Mouse (Mus musculus) cerebral cortex, adult 2 months (tissue): Measurements from ENCODE around the gene Stk25.

Experiments used
- WGBS: fragments of 180-500 bp; shearing (Covaris S2); methylation state at CpG from one replicate; pipeline ENCODE4 v1.1.7; 2018; 5-methylcytosine and 5-hydroxymethylcytosine counted together

Gene Stk25

DNA sequence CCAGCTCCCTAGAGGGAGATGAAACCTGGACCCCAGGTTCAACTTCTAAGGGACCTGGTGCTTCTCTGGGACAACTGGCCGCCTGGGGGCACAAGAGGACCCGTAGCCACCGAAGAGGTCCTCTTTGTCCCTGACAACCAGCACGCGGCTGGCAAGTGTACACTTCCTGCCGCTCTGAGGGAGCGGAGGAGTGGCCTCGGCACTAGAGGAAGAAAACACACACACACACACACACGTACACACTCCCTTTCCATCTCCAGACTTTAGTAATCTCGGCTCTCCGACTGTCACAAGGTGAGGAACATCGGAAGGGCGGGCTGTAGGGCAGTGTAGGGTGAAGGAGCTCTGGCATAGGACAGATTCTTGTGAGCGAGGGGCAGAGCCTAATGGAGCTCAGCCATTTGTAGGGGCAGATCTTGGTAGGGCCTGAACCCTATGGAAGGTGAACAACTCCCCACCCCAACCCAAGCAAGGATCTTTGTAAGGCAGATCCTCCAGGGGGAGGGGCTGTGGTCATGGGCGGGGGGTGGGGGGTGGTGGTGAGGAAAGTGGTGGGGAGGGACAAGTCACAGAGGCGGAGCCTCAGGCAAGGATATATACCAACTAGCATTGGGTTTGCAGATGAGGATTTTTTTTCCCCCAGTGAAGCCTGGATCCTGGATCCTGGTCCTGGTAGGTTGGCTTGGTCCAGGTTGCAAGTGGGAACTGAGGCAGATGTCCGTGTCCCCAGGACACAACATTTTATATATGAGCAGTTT lies 10.5 kb upstream of the Stk25 start:
- 14% methylated on average over 17 of the region's 17 CpGs for WGBS

DNA sequence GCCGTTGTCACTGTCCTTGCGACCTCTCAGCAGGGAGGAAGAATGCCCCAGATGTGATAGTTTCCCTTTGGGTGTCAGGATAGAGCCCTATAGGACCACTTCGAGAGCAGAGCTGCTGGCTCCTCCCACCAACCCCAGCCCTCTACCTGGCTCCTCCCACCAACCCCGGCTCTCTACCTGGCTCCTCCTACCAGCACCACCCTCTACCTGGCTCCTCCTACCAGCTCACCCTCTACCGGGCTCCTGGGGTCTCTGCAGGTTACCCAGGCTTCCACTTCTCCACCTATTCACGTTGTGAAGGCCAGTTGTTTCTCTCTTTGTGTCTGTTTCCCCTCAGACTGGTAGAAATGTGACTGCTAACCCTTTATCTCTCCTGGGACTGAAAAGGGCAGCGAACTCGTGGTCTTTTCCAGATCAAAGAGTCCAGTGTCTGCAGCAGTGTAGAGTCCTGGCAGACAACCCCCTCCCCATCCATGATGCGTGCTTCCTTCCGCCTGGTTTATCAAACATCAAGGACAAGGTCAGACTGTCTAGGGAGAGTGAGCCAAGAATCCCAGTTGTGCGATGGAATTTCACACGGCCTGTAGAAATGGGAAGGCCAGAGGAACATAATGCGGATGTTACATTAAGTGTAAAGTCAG lies 9.4 kb upstream of the Stk25 start:
- 45% methylated on average over 13 of the region's 13 CpGs for WGBS

DNA sequence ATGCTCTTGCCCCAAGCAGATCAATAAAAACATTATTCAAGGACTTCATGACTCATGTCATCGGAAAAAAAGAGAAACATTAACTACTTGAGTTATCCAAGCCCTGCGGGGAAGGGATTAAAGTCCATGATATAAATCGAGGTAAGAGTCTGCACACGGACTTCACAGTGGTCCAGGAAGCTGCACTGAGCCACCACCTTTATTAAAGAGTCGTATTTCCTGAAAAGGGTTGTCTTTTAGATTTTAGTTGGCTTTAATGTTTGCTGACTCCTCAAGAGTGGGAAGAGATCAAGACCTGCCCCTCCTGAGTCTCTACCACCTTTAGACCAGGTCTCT lies 1.5 kb downstream of the Stk25 start:
- 91% methylated on average over 5 of the region's 5 CpGs for WGBS

DNA sequence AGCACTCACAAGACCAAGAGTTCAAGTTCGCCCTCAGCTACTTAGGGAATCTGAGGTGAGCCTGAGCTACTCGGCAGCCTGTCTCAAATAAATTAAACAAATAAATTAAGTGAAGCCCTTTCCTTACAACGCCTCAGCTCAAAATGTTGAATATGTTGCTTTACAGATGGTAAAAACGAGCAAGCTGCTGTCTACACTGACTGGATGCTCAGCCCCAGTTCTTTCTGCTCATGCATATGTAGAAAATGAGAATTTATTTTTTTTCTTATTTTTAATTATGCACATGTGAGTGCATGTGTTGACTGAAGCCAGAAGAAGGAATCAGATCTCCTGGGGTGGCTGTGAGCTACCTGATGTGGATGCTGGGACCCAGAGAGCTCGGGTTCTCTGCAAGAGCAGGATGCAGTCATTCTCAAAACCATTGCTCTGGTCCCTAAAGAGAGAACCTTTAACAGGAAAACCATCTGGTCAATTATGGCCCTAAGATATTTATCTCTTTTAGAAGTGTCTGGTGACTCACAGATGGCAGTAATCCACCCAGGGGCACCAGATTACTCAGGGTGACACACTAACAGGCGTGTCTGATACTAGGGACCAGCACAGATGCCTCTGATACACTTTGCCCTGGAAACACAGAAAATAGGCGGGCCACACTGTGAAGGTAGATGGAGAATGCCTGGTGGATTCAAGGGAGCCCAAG lies 2.0 kb downstream of the Stk25 start:
- 78% methylated on average over 7 of the region's 7 CpGs for WGBS

DNA sequence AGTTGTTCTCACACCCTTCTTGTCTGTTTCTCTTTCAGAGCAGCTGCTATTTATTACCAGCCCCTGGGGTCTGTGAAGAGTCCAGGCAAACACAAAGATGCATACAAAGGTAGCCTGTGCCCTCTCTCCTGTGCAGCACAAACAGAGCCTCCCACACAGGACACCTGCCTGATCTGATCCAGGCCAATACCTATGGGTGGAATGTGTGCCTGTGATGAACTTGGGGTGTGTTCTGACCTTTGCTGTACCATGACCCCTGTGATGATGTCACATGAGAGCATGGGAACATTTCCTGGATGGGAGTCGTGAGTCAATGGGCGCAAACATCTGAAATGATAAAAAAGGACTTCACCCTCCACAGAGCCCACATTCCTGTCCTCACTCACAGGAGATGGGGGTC lies 3.7 kb downstream of the Stk25 start:
- 89% methylated on average over 2 of the region's 2 CpGs for WGBS

DNA sequence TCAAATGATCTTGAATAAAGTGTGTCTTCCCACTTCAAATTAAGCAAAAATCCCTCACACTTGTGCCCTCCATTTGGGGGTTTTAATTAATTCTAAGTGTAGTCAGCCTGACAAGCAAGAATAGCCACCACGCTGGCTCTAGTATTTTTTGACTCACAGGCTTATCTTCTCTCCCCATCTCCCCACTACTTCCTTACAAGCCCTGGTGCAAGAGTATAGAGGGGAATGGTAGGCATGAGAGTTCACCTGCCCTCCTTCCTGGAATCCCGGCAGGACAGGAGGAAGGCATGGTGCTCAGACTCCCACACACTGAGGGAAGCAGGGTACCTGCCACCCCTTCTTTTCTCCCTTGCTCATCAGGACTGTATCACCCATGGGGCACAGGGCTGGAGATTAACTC lies 4.2 kb downstream of the Stk25 start:
- WGBS: 45% methylated on average over 2 of the region's 2 CpGs

DNA sequence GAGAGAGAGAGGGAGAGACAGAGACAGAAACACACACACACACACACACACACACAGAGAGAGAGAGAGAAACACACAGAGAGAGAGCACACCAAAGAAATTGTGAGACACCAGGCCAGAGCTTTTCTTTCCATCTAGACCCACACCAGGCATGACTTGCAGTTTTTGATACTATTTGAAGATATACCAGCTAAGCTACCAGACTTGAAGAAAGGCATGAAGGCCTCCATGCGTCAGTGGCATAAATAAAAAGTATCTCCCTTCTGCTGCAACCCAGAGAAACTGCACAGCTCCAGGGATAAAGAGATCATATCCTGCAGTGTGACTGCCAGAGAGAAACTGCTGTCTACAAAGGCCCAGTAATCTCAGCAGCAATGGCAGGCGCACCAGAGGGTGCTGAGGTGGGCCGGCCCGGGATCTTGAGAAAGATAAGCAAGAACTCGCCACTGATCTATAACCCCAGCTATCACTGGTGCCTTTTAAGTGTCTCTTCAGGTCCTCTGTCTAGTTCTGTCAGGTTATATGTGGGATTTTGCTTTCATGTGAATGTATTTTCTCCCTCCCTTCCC lies 8.8 kb downstream of the Stk25 start:
- WGBS: 77% methylated on average over 5 of the region's 5 CpGs

DNA sequence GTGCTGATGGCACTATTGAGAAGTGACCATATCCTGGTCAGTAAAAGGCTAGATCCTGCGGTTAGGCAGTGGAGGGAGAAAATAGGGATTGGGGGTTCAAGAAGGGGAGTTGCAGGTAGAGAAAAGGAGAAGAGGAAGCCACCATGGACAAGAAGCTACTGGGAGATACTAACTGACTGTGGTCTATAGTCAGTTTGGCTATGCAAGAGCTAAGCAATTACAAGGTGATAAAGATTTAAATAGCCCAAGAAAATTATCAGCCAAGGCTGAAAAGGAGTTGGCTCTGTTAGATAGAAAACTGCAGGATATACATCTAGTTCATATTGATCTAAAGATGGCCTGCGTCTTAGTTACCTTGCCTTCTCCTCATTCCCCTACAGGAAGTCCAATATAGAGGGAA lies 15.8 kb downstream of the Stk25 start:
- 97% methylated on average over 2 of the region's 2 CpGs for WGBS

DNA sequence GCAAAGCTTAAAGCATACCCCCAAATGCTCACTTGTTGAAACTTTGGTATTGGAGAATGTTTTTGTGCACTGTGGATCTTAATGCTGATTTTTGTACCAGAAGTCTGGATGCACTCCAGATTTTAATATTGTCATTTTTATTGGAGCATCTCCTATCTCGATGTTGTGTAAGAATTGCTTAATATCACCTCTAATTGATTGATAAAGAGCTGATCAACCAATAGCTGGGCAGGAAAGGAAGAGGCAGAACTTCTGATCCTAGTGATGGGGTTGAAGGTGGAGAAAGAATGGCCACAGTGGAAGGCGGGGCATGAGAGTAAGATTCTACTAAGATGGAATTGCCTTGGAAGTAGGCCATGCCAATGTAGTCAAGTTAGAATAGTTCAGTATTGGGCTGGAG lies 16.5 kb downstream of the Stk25 start:
- 90% methylated on average over 2 of the region's 2 CpGs for WGBS

DNA sequence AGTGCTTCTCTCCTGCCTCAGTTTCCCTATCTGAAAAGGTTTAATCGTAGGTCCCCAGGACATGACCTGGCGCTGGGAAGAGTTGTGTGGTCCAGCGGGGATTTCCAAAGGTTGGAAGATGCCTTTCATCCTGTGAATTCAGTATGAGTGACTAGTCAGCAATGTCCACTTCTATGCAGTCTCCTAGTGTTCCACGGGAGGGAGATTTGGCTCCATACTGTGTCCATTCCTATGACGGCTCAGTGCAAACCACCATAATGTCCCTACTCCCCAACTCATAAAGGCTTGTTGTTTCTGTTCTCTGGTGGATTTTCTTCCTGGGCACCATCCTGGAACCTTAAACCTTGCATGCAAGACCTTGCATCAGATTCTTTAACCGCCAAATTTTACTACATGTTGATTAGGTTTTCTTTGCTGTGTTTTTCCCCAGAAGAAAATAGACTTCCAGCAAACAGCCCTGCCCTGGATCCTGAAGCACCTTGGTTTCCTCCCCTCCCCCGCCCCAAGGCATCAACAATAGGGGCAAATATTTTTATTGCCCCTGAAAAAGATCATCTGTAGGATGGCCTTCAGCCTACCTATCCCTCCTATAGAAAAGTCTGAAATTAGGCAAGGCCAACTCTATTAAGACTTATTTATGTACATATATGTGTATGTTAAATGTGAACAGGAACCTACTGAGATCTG lies 22.1 kb downstream of the Stk25 start:
- WGBS: 26% methylated on average over 7 of the region's 7 CpGs

DNA sequence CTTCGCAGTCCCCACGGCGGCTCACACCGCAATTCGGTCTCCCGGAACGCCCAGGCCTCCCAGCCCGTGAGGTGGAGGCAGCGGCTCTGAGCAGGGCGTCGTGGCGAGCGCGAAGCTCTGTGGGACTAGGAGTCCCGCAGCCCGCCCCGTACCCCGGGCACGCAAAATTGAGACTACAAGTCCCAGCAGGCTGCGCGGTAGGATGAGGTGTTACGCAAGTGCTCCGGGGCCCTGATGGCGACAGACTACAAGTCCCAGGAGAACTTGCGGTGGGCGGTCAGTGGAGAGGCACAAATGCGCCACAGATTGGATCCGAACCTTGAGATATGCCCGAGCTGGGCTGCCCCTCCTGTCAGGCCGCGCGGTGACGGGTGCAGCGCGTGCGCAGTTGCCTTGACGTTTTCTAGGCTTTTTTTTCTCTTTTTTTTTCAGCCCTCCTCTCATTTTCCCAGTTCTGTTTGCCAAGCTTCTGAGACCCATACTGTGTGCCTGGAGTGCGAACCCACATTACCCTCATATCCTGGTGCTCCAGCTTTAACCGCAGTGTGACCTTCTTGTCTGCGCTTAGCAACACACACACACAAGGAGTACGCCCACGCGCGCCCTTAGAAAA lies 22.8 kb downstream of the Stk25 start:
- WGBS: under 1% methylated on average over 44 of the region's 44 CpGs

DNA sequence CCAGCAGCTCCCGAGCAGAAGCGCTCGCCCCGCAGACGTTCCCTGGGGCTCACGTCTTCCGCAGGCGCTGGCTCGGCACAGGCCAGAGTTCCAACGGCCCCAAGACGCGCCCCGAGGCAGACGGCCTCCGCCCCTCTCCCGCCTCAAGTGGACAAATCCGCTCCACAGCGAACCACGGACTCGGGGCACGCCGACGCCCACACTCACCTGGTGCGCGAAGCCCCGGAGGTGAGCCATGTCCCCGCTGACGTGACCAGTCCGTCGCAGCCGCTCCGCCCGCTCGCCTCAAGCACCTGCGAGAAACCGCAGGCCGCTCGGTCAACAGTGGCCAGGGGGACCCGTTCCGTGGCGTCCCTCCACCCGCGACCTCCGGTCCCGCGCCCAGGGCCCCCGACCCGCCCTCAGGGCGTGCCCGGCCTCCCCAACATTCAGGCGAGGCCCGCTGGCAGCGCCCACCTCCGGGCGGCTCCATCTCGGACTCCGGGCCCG lies 23.3 kb downstream of the Stk25 start:
- under 1% methylated on average over 58 of the region's 58 CpGs for WGBS

DNA sequence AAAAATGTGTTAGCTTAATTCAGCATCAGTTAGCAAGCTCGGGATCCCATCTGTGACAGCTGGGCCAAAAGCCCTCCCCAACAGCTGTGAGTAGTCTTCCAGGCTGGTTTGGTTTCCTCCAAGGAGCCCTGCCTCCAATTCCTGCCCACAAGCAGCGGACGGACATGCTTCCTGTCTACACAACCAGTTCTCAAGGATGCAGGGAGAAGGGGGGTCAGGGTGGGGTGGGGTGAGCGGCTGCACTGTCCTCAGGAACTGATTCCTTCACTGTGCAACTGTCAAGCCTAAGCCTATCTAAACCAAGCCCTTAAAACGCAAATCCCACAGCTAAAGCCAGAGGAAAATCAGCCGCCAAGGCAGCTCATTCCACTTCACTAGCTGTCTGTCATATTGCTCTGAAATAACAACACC lies 24.0 kb downstream of the Stk25 start:
- 2% methylated on average over 6 of the region's 6 CpGs for WGBS

DNA sequence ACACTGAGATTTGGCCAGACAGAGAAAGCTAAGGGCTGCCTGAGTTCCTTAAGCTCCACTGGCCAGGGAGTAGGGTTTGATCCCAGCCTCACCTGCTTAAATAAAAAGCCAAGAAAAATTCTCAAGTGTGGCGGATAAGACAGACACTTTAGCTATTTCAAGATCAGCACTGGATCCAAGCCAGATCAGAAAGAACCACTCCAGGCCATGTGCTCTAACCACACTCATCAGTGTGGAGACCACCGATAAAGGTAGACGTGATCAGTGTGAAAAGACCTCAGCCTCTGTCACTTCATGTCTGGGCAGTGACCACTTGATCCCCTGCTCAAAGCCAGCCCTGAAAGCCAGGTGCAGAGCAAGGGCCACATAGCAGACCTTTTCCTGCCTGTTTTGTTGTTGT lies 25.7 kb downstream of the Stk25 start:
- 61% methylated on average over 3 of the region's 3 CpGs for WGBS

DNA sequence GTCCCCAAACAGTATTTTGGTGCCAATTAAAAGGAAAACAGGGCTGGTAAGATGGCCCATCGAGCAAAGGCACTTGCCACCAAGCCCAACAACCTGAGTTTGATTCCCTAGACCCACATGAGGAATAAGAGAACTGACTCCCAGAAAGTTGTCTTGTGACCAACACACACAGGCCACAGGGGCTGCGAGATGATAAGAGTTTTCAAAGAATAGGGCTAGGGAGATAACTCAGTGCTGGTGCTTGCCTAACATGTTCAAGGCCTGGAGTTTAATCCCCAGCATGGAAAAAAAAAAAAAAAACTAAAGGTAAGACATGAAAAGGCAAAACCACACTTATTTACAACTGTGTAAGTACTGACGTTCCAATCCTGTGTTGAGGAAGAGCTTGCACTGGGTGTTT lies 27.7 kb downstream of the Stk25 start:
- 84% methylated on average over 3 of the region's 3 CpGs for WGBS

DNA sequence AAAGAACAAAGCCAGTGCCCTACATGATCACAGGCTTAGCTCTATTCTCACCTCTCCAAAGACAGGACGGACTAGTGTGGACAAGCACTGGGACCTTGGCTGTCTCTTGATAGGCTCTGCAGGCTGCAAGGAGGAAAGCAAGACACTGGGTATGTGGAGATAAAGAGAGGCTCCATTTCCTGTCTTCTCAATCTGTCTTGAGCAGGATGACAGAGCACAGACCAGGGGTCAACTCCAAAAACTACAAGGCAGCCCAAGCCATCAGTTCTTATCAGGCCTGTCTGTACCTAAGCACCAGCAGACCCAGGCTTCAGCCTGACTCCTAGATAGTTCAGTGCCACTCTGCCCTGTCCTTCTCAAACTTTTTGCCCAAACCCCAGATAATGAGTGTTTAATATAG lies 34.0 kb downstream of the Stk25 start:
- 91% methylated on average over 1 of the region's 1 CpGs for WGBS

DNA sequence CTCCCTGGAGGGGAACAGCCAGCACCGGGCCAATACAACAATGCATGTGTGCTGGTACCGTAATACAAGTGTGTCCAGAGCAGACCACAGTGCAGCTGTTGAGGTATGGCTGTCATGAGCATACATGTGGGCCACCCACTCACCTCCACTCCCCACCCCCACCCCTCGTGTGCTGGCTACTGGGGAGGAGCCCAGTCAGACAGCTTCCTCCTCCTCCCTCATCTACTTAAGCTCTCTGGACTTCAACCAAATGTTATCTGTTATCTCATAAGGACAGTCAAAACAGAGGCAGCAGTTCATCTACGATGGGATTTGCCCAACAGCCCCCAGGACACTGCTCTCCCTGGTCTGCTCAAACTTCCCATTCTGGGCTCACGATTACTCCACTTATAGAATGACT lies 39.5 kb downstream of the Stk25 start:
- WGBS: 62% methylated on average over 5 of the region's 5 CpGs

DNA sequence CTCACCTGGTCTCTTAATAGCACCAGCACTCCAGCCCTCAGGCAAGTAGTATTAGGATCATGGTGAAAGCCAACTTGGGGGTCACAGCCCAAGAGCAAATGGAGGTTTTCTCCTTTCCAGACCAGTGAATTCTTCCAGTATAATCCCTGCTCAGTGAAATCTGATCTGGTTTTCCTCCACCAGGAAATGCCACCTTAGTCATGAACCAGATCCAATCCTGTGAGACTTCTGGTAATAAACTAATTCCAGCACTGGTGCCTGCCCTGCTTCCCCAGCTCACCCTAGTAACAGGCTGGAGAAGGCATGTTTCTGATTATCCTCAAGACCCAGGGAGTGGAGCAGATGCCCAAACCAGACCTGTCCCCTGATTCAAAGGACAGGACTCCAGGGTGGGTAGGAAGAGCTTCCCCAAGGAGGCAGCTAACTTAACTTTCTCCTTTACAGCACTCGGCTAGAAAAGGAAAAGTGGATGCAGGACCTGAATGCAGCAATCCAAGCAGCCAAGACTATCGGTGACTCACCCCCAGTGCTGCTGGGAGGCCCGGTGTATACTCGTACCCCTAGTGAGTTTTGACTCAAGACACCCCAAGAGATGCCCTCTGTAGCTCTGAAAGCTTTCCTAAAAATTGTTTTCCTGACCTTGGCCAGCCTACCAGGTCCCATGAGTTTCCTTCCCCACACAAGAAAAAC lies 40.3 kb downstream of the Stk25 start:
- WGBS: 65% methylated on average over 4 of the region's 4 CpGs

DNA sequence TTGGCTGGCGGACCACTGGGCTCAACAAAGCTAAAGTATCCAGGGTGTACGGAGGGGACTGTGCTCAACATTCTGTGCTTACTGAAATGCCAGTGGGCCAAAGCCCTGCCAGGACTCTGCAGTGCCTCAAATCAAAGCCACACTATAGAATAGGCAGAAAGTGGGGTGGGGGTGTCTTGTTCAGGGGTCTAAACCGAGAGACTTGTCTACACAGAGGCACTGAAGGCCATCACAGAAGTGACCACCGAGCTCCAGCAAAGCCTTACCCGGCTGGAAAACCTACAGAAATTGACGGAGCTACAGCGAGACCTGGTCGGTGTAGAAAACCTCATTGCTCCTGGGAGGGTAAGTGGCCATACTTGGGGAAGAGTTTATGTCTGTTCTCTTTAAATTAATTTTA lies 48.7 kb downstream of the Stk25 start:
- WGBS: 86% methylated on average over 8 of the region's 8 CpGs

DNA sequence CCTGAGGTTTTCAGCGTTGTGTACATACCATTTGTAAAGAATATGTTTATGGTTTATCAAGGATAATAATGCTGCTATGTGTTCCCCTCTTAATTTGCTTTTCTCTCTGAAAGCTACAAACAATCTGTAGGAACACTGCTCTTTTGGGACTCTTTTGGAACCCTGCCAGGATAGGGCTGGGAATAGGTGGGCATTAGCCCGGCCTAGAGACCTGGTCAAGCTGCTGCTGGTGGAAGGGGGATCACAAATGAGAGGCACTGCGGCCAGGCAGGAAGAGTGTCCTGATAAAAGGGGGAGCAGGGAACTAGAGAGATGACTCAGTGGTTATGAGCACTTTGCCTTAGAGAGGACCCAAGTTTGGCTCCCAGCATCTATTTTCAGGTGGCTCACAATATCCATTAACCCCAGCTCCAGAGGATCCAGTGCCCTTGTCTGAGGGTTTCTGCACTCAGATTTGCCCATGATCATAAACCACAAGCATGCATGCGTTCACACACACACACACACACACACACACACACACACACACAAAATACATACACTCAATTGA lies 49.7 kb downstream of the Stk25 start:
- 82% methylated on average over 4 of the region's 4 CpGs for WGBS
